Mouse (Mus musculus): ENCODE measurements at regions not wholly inside any gene's neighbourhood (a gene's known extent, or its start where the extent isn't known, plus 50 kb on each side); places are given as distances from the start of the nearest gene placed in this dataset.
A peak's percentile ranks its signal among the peaks of the same experiment; 100 is the strongest.

GRCm38 (mm10) chr2:117006846-117007245 lies 114.3 kb upstream of the Spred1 start:
- Histone ChIP-seq H3K27me3 (ENCODE audit: control insufficient read depth, insufficient read depth, low read length) (no peaks in the 10 kb centered on the region), H3K27ac (ENCODE audit: low read depth, low read length) (no peak overlapping the region), H3K36me3 (ENCODE audit: control insufficient read depth, insufficient read depth, low read length) (no peaks in the 10 kb centered on the region), H3K9ac (ENCODE audit: low read length) (no peak overlapping the region), H3K4me1 (replicated peaks; ENCODE audit: control insufficient read depth, insufficient read depth, low read length) (no peaks in the 10 kb centered on the region), H3K4me3 (ENCODE audit: low read depth, low read length) (no peak overlapping the region), H3K9me3 (ENCODE audit: control insufficient read depth, low read length) (no peaks in the 10 kb centered on the region), H3K4me2 (ENCODE audit: low read depth, low read length, severe bottlenecking) (no peak overlapping the region)
- DNase-seq (ENCODE audit: low spot score): no peak
- 91% methylated on average over 2 of the region's 2 CpGs for WGBS
- ATAC-seq (replicated peaks; ENCODE audit: low FRiP score): no peak

GRCm38 (mm10) chr2:117008922-117009321 lies 112.3 kb upstream of the Spred1 start:
- Histone ChIP-seq H3K27ac (ENCODE audit: low read depth, low read length) (no peak overlapping the region), H3K4me3 (ENCODE audit: low read depth, low read length) (no peak overlapping the region), H3K4me2 (ENCODE audit: low read depth, low read length, severe bottlenecking) (no peak overlapping the region), H3K9ac (ENCODE audit: low read length) (no peak overlapping the region), H3K4me1 (replicated peaks; ENCODE audit: control insufficient read depth, insufficient read depth, low read length) (no peaks in the 10 kb centered on the region), H3K27me3 (ENCODE audit: control insufficient read depth, insufficient read depth, low read length) (no peaks in the 10 kb centered on the region), H3K36me3 (ENCODE audit: control insufficient read depth, insufficient read depth, low read length) (no peaks in the 10 kb centered on the region), H3K9me3 (ENCODE audit: control insufficient read depth, low read length) (no peaks in the 10 kb centered on the region)
- no peak for DNase-seq (ENCODE audit: low spot score)
- no peak for ATAC-seq (replicated peaks; ENCODE audit: low FRiP score)

- no peaks in the 10 kb centered on the region for H3K4me1 ChIP-seq (replicated peaks; ENCODE audit: control insufficient read depth, insufficient read depth, low read length)
- ATAC-seq (replicated peaks; ENCODE audit: low FRiP score): no peak
- no peak for DNase-seq (ENCODE audit: low spot score)
- 92% methylated on average over 6 of the region's 6 CpGs for WGBS
- H3K4me2 ChIP-seq (ENCODE audit: low read depth, low read length, severe bottlenecking): no peak overlapping the region
- no peaks in the 10 kb centered on the region for H3K36me3 ChIP-seq (ENCODE audit: control insufficient read depth, insufficient read depth, low read length)
- H3K9ac ChIP-seq (ENCODE audit: low read length): no peak overlapping the region
- no peak overlapping the region for H3K27ac ChIP-seq (ENCODE audit: low read depth, low read length)
- no peak overlapping the region for H3K4me3 ChIP-seq (ENCODE audit: low read depth, low read length)
- no peaks in the 10 kb centered on the region for H3K9me3 ChIP-seq (ENCODE audit: control insufficient read depth, low read length)
- H3K27me3 ChIP-seq (ENCODE audit: control insufficient read depth, insufficient read depth, low read length): no peaks in the 10 kb centered on the region
Observed at GRCm38 (mm10) chr2:117010001-117010400, 111.2 kb upstream of the Spred1 start.

GRCm38 (mm10) chr2:117010942-117011341 lies 110.2 kb upstream of the Spred1 start:
- Histone ChIP-seq H3K4me1 (replicated peaks; ENCODE audit: control insufficient read depth, insufficient read depth, low read length) (no peaks in the 10 kb centered on the region), H3K9me3 (ENCODE audit: control insufficient read depth, low read length) (no peaks in the 10 kb centered on the region), H3K27me3 (ENCODE audit: control insufficient read depth, insufficient read depth, low read length) (no peaks in the 10 kb centered on the region), H3K9ac (ENCODE audit: low read length) (no peak overlapping the region), H3K4me2 (ENCODE audit: low read depth, low read length, severe bottlenecking) (no peak overlapping the region), H3K27ac (ENCODE audit: low read depth, low read length) (no peak overlapping the region), H3K4me3 (ENCODE audit: low read depth, low read length) (no peak overlapping the region), H3K36me3 (ENCODE audit: control insufficient read depth, insufficient read depth, low read length) (no peaks in the 10 kb centered on the region)
- DNase-seq (ENCODE audit: low spot score): no peak
- no peak for ATAC-seq (replicated peaks; ENCODE audit: low FRiP score)

GRCm38 (mm10) chr2:117017921-117018651 lies 103.1 kb upstream of the Spred1 start:
- Histone ChIP-seq H3K27me3 (ENCODE audit: control insufficient read depth, insufficient read depth, low read length) (no peaks in the 10 kb centered on the region), H3K9ac (ENCODE audit: low read length) (no peak overlapping the region), H3K9me3 (ENCODE audit: control insufficient read depth, low read length) (no peaks in the 10 kb centered on the region), H3K4me2 (ENCODE audit: low read depth, low read length, severe bottlenecking) (no peak overlapping the region), H3K4me1 (replicated peaks; ENCODE audit: control insufficient read depth, insufficient read depth, low read length) (0 out of 2 replicates have a peak, but pooled peaks cover 3% of the 10 kb centered on the region), H3K27ac (ENCODE audit: low read depth, low read length) (no peak overlapping the region; the same call in 1 of the 2 replicates), H3K36me3 (ENCODE audit: control insufficient read depth, insufficient read depth, low read length) (no peaks in the 10 kb centered on the region), H3K4me3 (ENCODE audit: low read depth, low read length) (no peak overlapping the region)
- ATAC-seq (replicated peaks; ENCODE audit: low FRiP score): peak; percentile 64; the same call in 1 of the 2 replicates
- peak; percentile 54 for DNase-seq (ENCODE audit: low spot score)
- 36% methylated on average over 12 of the region's 12 CpGs for WGBS

- peak; percentile 45; the same call in 1 of the 2 replicates for ATAC-seq (replicated peaks; ENCODE audit: low FRiP score)
- no peaks in the 10 kb centered on the region for H3K9me3 ChIP-seq (ENCODE audit: control insufficient read depth, low read length)
- no peak overlapping the region for H3K9ac ChIP-seq (ENCODE audit: low read length)
- H3K4me1 ChIP-seq (replicated peaks; ENCODE audit: control insufficient read depth, insufficient read depth, low read length): 0 out of 2 replicates have a peak, but pooled peaks cover 3% of the 10 kb centered on the region
- H3K4me3 ChIP-seq (ENCODE audit: low read depth, low read length): no peak overlapping the region
- peak; percentile 67 for DNase-seq (ENCODE audit: low spot score)
- H3K27me3 ChIP-seq (ENCODE audit: control insufficient read depth, insufficient read depth, low read length): no peaks in the 10 kb centered on the region
- WGBS: 16% methylated on average over 6 of the region's 6 CpGs
- no peak overlapping the region; the same call in 1 of the 2 replicates for H3K27ac ChIP-seq (ENCODE audit: low read depth, low read length)
- H3K36me3 ChIP-seq (ENCODE audit: control insufficient read depth, insufficient read depth, low read length): no peaks in the 10 kb centered on the region
- no peak overlapping the region for H3K4me2 ChIP-seq (ENCODE audit: low read depth, low read length, severe bottlenecking)
Observed at GRCm38 (mm10) chr2:117018917-117019538, 102.1 kb upstream of the Spred1 start.

GRCm38 (mm10) chr2:117019552-117019951 lies 101.6 kb upstream of the Spred1 start:
- Histone ChIP-seq H3K36me3 (ENCODE audit: control insufficient read depth, insufficient read depth, low read length) (no peaks in the 10 kb centered on the region), H3K4me1 (replicated peaks; ENCODE audit: control insufficient read depth, insufficient read depth, low read length) (0 out of 2 replicates have a peak, but pooled peaks cover 3% of the 10 kb centered on the region), H3K4me3 (ENCODE audit: low read depth, low read length) (no peak overlapping the region), H3K4me2 (ENCODE audit: low read depth, low read length, severe bottlenecking) (no peak overlapping the region), H3K27ac (ENCODE audit: low read depth, low read length) (no peak overlapping the region), H3K27me3 (ENCODE audit: control insufficient read depth, insufficient read depth, low read length) (no peaks in the 10 kb centered on the region), H3K9me3 (ENCODE audit: control insufficient read depth, low read length) (no peaks in the 10 kb centered on the region), H3K9ac (ENCODE audit: low read length) (no peak overlapping the region)
- DNase-seq (ENCODE audit: low spot score) (no peak), ATAC-seq (replicated peaks; ENCODE audit: low FRiP score) (peak; percentile 56; the same call in 1 of the 2 replicates)
- no CpG with 5 or more reads among the region's 1 CpGs for WGBS

GRCm38 (mm10) chr2:117021787-117022186 lies 99.4 kb upstream of the Spred1 start:
- H3K27me3 ChIP-seq (ENCODE audit: control insufficient read depth, insufficient read depth, low read length): no peaks in the 10 kb centered on the region
- no peaks in the 10 kb centered on the region for H3K9me3 ChIP-seq (ENCODE audit: control insufficient read depth, low read length)
- H3K4me3 ChIP-seq (ENCODE audit: low read depth, low read length): no peak overlapping the region
- WGBS: 42% methylated on average over 4 of the region's 6 CpGs
- no peak overlapping the region for H3K9ac ChIP-seq (ENCODE audit: low read length)
- no peak overlapping the region for H3K27ac ChIP-seq (ENCODE audit: low read depth, low read length)
- no peaks in the 10 kb centered on the region for H3K36me3 ChIP-seq (ENCODE audit: control insufficient read depth, insufficient read depth, low read length)
- H3K4me1 ChIP-seq (replicated peaks; ENCODE audit: control insufficient read depth, insufficient read depth, low read length): 0 out of 2 replicates have a peak, but pooled peaks cover 3% of the 10 kb centered on the region
- no peak overlapping the region for H3K4me2 ChIP-seq (ENCODE audit: low read depth, low read length, severe bottlenecking)
- DNase-seq (ENCODE audit: low spot score): no peak
- ATAC-seq (replicated peaks; ENCODE audit: low FRiP score): no peak

- no peak overlapping the region for H3K27ac ChIP-seq (ENCODE audit: low read depth, low read length)
- H3K4me2 ChIP-seq (ENCODE audit: low read depth, low read length, severe bottlenecking): no peak overlapping the region
- no peak for DNase-seq (ENCODE audit: low spot score)
- no peaks in the 10 kb centered on the region for H3K27me3 ChIP-seq (ENCODE audit: control insufficient read depth, insufficient read depth, low read length)
- 92% methylated on average over 1 of the region's 1 CpGs for WGBS
- ATAC-seq (replicated peaks; ENCODE audit: low FRiP score): no peak
- no peak overlapping the region for H3K4me3 ChIP-seq (ENCODE audit: low read depth, low read length)
- no peak overlapping the region for H3K9ac ChIP-seq (ENCODE audit: low read length)
- no peaks in the 10 kb centered on the region for H3K9me3 ChIP-seq (ENCODE audit: control insufficient read depth, low read length)
- no peaks in the 10 kb centered on the region for H3K4me1 ChIP-seq (replicated peaks; ENCODE audit: control insufficient read depth, insufficient read depth, low read length)
- no peaks in the 10 kb centered on the region for H3K36me3 ChIP-seq (ENCODE audit: control insufficient read depth, insufficient read depth, low read length)
Observed at GRCm38 (mm10) chr2:117023436-117023835, 97.7 kb upstream of the Spred1 start.

Measured in forebrain, embryonic 11.5 days (tissue).